Mouse (Mus musculus): ENCODE measurements around the gene Itgb3bp. TPM values are rescaled to one million over a fixed set of nuclear protein-coding genes. Genes with fewer than 3 reads are reported as not detected.

Itgb3bp gene
- polyA plus RNA-seq, 1 experiment from 2014 or later, result 53.4 TPM

GRCm38 (mm10) chr4:99953904-99954303, 24.3 kb upstream of the Itgb3bp start:
- Histone ChIP-seq H3K27me3 (no peaks in the 10 kb centered on the region), H3K9me3 (no peaks in the 10 kb centered on the region), H3K27ac (replicated peaks) (no peak overlapping the region), H3K36me3 (no peaks in the 10 kb centered on the region), H3K4me1 (0 out of 2 replicates have a peak, but pooled peaks cover 5% of the 10 kb centered on the region), H3K4me2 (replicated peaks) (no peak overlapping the region), H3K4me3 (no peak overlapping the region), H3K9ac (replicated peaks) (no peak overlapping the region)
- 88% methylated on average over 2 of the region's 2 CpGs for WGBS
- ATAC-seq (ENCODE audit: low FRiP score, low read depth), result no peak

GRCm38 (mm10) chr4:99947896-99948295, 18.3 kb upstream of the Itgb3bp start:
- Histone ChIP-seq H3K4me1 (no peaks in the 10 kb centered on the region), H3K9ac (replicated peaks) (no peak overlapping the region), H3K27me3 (no peaks in the 10 kb centered on the region), H3K4me2 (replicated peaks) (no peak overlapping the region), H3K27ac (replicated peaks) (no peak overlapping the region), H3K9me3 (no peaks in the 10 kb centered on the region), H3K4me3 (no peak overlapping the region), H3K36me3 (no peaks in the 10 kb centered on the region)
- 68% methylated on average over 1 of the region's 1 CpGs for WGBS
- ATAC-seq (ENCODE audit: low FRiP score, low read depth), result no peak

DNA sequence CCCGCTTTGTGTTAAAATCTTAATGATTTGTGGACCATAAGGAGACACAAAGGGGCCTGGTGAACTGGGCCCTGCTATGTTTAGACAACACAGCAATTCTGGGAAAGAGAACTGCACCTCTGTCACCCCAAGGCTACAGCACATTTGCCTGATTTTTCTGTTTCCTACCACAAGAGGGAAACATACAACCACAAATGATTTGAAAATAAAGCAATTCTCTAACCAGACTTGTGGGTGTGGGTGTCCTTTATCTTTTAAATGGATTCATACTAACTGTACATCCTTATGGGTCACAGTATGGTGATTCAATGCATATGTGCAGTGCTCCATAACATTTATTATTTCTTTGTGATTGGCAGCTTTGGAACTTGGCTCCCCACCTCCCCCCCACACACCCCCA, 17.6 kb upstream of the Itgb3bp start:
- H3K4me3 ChIP-seq, result no peak overlapping the region
- no peaks in the 10 kb centered on the region for H3K9me3 ChIP-seq
- H3K36me3 ChIP-seq, result no peaks in the 10 kb centered on the region
- no peak overlapping the region for H3K4me2 ChIP-seq (replicated peaks)
- no peaks in the 10 kb centered on the region for H3K27me3 ChIP-seq
- H3K9ac ChIP-seq (replicated peaks), result no peak overlapping the region
- H3K27ac ChIP-seq (replicated peaks), result no peak overlapping the region
- WGBS, result 84% methylated on average over 1 of the region's 1 CpGs
- no peak for ATAC-seq (ENCODE audit: low FRiP score, low read depth)
- no peaks in the 10 kb centered on the region for H3K4me1 ChIP-seq

DNA sequence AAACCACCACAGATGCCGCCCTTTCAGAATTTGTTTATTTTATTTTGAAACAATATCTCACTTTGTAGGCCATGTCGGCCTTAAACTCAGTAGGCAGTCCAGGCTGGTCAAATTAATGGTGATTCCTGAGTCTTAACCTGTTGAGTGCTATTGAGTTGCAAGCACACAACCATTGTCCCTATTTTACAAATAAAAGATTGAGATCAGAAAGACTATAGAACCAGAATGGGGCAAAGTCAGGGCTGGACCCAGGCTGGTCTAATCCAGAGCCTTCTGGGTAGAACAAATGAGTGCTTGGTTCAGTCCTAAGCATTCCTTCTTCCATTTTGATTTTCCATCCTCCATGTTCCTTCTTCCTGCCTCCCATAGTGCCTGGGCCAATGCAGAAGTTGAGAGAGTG, 16.9 kb upstream of the Itgb3bp start:
- Histone ChIP-seq H3K4me1 (no peaks in the 10 kb centered on the region), H3K9me3 (no peaks in the 10 kb centered on the region), H3K9ac (replicated peaks) (no peak overlapping the region), H3K4me3 (no peak overlapping the region), H3K27ac (replicated peaks) (no peak overlapping the region), H3K4me2 (replicated peaks) (no peak overlapping the region), H3K36me3 (no peaks in the 10 kb centered on the region), H3K27me3 (no peaks in the 10 kb centered on the region)
- 87% methylated on average over 2 of the region's 2 CpGs for whole genome bisulfite sequencing
- ATAC-seq (ENCODE audit: low FRiP score, low read depth), result no peak

GRCm38 (mm10) chr4:99945011-99945410, 15.4 kb upstream of the Itgb3bp start:
- Histone ChIP-seq H3K4me2 (replicated peaks) (no peak overlapping the region), H3K27me3 (no peaks in the 10 kb centered on the region), H3K9ac (replicated peaks) (no peak overlapping the region), H3K36me3 (no peaks in the 10 kb centered on the region), H3K4me3 (no peak overlapping the region), H3K4me1 (peaks cover 4% of the 10 kb centered on the region; the same call in 1 of the 2 replicates), H3K9me3 (no peaks in the 10 kb centered on the region), H3K27ac (replicated peaks) (no peak overlapping the region)
- ATAC-seq (ENCODE audit: low FRiP score, low read depth), result no peak
- 85% methylated on average over 7 of the region's 7 CpGs for WGBS

- H3K4me1 ChIP-seq, result peaks cover 4% of the 10 kb centered on the region; the same call in 1 of the 2 replicates
- no peak overlapping the region for H3K9ac ChIP-seq (replicated peaks)
- no peak overlapping the region for H3K4me3 ChIP-seq
- WGBS, result 78% methylated on average over 2 of the region's 2 CpGs
- no peaks in the 10 kb centered on the region for H3K27me3 ChIP-seq
- H3K4me2 ChIP-seq (replicated peaks), result no peak overlapping the region
- H3K27ac ChIP-seq (replicated peaks), result no peak overlapping the region
- no peaks in the 10 kb centered on the region for H3K36me3 ChIP-seq
- no peaks in the 10 kb centered on the region for H3K9me3 ChIP-seq
- no peak for ATAC-seq (ENCODE audit: low FRiP score, low read depth)
Observed at GRCm38 (mm10) chr4:99944606-99945005, 15.0 kb upstream of the Itgb3bp start.

DNA sequence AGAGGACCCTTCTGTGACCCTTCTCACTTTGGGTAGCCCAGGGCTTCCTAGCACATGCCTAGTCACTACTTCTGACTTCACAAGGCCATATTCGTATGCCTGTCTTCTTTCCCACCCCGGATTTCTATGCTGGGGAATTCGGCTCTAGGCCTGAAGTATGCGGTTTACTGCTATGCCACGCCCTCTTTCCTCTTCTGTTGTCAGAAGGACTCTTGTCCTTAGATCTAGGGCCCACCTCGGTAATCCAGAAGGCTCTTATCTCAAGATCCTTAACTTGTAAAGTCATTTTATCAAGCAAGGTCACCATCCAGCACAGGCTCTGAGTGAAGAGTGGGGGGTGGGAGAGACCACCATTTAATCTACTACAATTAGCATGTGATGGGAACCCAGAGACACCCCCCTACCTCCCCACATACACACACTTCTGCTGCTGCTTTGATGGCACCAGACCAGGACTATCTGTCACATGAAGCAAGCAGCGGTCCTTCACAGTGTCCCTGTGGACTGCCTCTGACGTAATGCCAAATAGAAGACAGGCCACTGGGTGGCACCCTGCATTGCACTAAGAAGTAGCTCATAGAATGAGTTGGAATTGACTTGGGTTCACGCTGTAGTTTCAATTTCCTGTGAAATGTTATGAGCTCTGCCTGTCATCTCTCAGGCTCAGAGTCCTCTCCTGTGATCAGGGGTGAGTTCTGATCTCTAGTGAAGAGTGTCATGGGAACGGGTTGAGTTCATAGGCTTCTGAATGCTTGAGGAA, 12.2 kb upstream of the Itgb3bp start:
- Histone ChIP-seq H3K9ac (replicated peaks) (no peak overlapping the region), H3K36me3 (no peaks in the 10 kb centered on the region), H3K4me1 (peaks cover 4% of the 10 kb centered on the region; the same call in 1 of the 2 replicates), H3K4me2 (replicated peaks) (no peak overlapping the region), H3K9me3 (no peaks in the 10 kb centered on the region), H3K27ac (replicated peaks) (no peak overlapping the region), H3K4me3 (no peak overlapping the region), H3K27me3 (no peaks in the 10 kb centered on the region)
- ATAC-seq (ENCODE audit: low FRiP score, low read depth), result no peak
- 80% methylated on average over 10 of the region's 10 CpGs for WGBS

DNA sequence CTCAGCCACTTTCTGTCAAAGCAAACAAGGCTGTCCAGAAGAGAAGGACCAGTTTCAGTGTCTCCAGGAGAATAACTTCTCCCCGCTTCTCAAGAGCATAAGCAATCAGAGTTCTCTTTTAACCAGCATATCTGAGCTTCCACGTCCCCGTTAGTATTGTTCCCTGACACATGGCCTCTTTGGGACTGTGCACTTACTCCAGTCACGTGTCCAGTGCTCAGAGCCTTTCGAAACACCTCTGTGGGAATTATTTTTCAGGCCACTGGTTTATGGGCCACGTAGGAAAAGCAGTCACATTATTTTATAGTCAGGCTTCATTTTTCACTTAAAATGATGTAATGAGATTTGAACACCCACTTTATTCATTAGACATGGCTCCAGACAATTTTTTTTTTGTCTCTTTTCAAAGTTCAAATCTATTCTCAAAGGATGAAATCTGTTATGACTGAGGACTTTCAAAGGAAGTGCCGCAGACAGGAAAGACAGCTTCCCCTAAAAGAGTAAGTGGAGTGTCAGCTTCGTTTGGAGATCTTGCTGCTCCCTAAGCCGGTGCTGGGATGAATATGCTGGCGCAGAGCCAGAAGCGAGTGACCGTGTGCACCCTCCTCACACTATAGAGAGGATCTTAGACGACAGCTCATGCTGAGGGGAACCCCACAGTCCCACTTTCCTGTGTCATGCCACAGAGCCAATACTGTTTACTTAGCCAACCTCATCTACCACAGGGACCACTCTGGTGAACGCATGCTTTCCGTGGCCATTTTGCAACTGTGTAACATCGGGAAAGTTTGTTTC, 10.3 kb upstream of the Itgb3bp start:
- no peak overlapping the region for H3K9ac ChIP-seq (replicated peaks)
- H3K27ac ChIP-seq (replicated peaks), result no peak overlapping the region; the same call in 1 of the 2 replicates
- 67% methylated on average over 16 of the region's 16 CpGs for WGBS
- peak; percentile 51; the same call in 1 of the 2 replicates for ATAC-seq (ENCODE audit: low FRiP score, low read depth)
- no peaks in the 10 kb centered on the region for H3K9me3 ChIP-seq
- no peaks in the 10 kb centered on the region for H3K27me3 ChIP-seq
- no peak overlapping the region for H3K4me3 ChIP-seq
- H3K36me3 ChIP-seq, result no peaks in the 10 kb centered on the region
- H3K4me2 ChIP-seq (replicated peaks), result no peak overlapping the region
- H3K4me1 ChIP-seq, result peaks cover 4% of the 10 kb centered on the region; the same call in 1 of the 2 replicates

DNA sequence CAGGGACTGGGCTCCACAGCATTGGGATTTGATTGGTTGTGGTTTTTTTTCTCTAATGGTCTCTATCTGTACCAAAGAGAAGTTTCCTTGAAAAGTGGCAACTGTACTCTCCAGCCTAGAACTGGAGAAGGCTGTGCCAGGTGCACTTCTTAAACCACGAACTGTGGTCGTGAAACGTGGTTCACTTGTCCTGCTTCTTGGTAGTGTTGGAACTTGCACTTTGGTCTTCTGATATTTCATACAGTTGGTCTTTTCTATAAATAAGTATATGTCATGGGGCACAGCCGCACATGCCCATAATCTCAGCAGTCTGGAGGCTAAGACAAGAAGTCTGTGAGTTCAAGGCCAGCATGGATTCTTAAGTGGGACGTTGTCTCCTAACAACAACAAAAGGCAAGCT, 6.7 kb upstream of the Itgb3bp start:
- no peak for ATAC-seq (ENCODE audit: low FRiP score, low read depth)
- Histone ChIP-seq H3K4me2 (replicated peaks) (no peak overlapping the region), H3K27ac (replicated peaks) (no peak overlapping the region), H3K9me3 (no peaks in the 10 kb centered on the region), H3K36me3 (no peaks in the 10 kb centered on the region), H3K9ac (replicated peaks) (no peak overlapping the region), H3K4me3 (no peak overlapping the region), H3K4me1 (peaks cover 7% of the 10 kb centered on the region; the same call in 1 of the 2 replicates), H3K27me3 (peaks cover 2% of the 10 kb centered on the region; the same call in 1 of the 2 replicates)
- 95% methylated on average over 5 of the region's 5 CpGs for WGBS

GRCm38 (mm10) chr4:99934859-99935258, 5.2 kb upstream of the Itgb3bp start:
- Histone ChIP-seq H3K9me3 (no peaks in the 10 kb centered on the region), H3K4me3 (no peak overlapping the region), H3K27me3 (peaks cover 8% of the 10 kb centered on the region), H3K4me1 (peaks cover 10% of the 10 kb centered on the region), H3K9ac (replicated peaks) (no peak overlapping the region), H3K4me2 (replicated peaks) (no peak overlapping the region), H3K36me3 (no peaks in the 10 kb centered on the region), H3K27ac (replicated peaks) (no peak overlapping the region)
- WGBS, result 96% methylated on average over 7 of the region's 7 CpGs
- ATAC-seq (ENCODE audit: low FRiP score, low read depth), result no peak

- Histone ChIP-seq H3K27ac (replicated peaks) (no peak overlapping the region), H3K9me3 (no peaks in the 10 kb centered on the region), H3K27me3 (peaks cover 12% of the 10 kb centered on the region), H3K4me3 (no peak overlapping the region), H3K36me3 (no peaks in the 10 kb centered on the region), H3K4me2 (replicated peaks) (no peak overlapping the region), H3K9ac (replicated peaks) (no peak overlapping the region), H3K4me1 (peaks cover 10% of the 10 kb centered on the region)
- ATAC-seq (ENCODE audit: low FRiP score, low read depth), result no peak
- WGBS, result 86% methylated on average over 4 of the region's 4 CpGs
Observed at GRCm38 (mm10) chr4:99931807-99932206, 2.2 kb upstream of the Itgb3bp start.

DNA sequence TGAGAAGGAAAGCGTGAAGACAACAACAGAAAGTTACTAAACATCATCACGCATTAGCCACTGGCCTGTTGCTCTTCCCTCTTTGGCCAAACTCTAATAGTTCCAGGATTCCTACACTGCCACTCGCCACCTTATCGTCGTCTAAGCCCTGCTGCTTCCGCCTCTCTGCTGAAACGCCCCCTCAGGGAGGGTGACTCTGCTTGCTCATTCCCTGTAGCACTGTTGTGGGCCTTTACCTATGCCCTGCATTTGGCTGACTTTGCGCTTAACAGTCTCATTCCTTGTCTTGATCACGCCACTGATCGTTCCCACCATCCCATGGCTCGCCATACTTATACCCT, 1.6 kb upstream of the Itgb3bp start:
- WGBS, result 60% methylated on average over 11 of the region's 11 CpGs
- no peak overlapping the region for H3K4me3 ChIP-seq

More for the DNA sequence above, 1.6 kb upstream of the Itgb3bp start:
- H3K36me3 ChIP-seq, result no peaks in the 10 kb centered on the region
- ATAC-seq (ENCODE audit: low FRiP score, low read depth), result no peak
- no peak overlapping the region for H3K9ac ChIP-seq (replicated peaks)
- peaks cover 10% of the 10 kb centered on the region for H3K4me1 ChIP-seq
- H3K4me2 ChIP-seq (replicated peaks), result no peak overlapping the region
- peaks cover 12% of the 10 kb centered on the region for H3K27me3 ChIP-seq
- H3K27ac ChIP-seq (replicated peaks), result no peak overlapping the region
- no peaks in the 10 kb centered on the region for H3K9me3 ChIP-seq

Measured in midbrain, embryonic 12.5 days (tissue).